Mouse (Mus musculus) embryo, embryonic 10 days (tissue): ENCODE results near the gene Ndufa5.

Experiments
- DNase-seq: peaks from one replicate; pipeline ENCODE4 v3.0.0-alpha.2; 2015; ENCODE audit warnings: low spot score

Gene Ndufa5

DNA sequence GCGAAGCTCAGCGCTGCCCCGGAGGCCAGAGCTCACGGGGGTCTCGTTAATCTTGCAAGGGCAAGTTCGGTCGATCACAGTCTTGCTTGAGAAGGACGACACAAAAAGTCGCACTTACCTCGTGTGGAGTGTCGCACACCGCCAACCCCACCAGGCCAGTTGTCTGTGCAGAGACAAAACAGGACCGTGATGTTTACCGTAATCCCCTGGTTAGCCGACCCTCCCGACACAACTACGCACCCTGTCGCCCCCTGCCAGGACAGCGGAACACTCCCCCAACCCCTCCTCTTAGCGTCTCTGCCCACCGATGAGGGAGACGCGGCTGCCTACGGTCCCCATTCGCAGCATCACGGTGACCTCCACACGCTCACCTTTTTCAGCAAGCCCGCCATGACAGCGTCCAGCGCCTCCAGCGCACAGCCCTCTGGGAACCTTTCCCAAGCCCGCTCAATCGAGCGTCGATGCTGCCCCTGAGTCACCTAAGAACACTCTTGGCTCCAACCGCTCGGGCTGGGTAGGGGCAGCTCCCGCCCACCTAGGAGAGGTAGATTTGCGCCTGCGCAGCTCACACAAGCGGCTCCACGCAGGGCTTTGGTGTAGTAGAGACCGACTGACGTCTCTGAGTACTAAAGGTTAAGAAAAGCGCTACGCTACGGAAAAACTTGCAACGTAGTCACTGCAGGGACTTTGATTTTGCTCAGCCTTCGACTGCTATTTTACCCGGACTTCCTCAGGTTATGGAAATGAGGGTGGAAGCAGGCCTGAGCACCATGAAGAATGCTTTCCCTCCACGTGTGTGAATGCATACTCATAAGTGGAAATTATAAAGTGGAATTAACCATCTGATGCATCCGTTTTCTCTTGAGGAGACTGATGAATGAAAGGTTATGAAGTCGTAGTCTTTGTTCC lies at the start of gene Ndufa5:
TSS of gene Ndufa5 (minus strand) at position 859 of the 909 bp plus-strand sequence.
- DNase-seq: peak; percentile 98

DNA sequence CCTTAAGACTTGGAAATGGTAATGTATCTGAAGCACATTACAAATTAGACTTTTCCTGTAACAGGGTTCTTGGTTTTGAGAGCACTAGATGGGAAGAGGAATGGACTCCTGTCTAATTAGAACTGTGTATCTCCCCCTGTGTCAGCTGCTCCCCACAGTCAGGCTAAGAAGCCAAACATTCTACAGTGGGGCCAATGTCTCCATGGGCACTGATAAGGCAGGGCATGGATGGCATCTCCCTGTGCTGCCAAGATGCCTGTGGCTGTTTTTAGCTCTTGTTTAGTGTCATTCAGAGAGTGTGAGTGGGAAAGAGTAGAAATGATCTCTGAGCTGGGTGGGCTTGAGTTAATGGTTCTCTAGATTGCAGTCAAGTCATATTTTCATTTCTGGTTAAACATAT lies 45.5 kb upstream of the Ndufa5 start:
- DNase-seq: no peak

- DNase-seq: no peak
Measured at GRCm38 (mm10) chr6:24572431-24572830, 44.6 kb upstream of the Ndufa5 start.

DNA sequence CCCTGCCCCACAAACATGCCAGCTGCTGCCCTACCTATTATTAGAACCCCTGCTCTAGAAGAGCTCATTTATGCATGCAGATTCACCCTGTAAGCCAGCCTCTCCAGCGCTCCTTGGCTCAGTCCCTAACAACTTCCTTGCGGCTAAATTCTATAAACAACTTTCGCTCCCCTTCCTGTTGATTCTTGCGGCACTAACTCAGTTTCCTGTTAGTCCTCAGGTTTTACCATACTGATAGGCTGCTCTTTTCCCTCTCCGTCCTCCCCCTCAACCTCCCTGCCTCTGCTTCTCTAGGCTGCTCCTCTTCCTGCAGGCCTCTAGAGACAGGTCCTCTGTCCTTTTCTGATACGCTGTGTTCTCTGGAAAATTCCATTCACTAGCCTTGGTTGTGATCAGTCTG lies 43.3 kb upstream of the Ndufa5 start:
- no peak for DNase-seq

GRCm38 (mm10) chr6:24570278-24570677 lies 42.5 kb upstream of the Ndufa5 start:
- DNase-seq: no peak

GRCm38 (mm10) chr6:24569711-24570110 lies 41.9 kb upstream of the Ndufa5 start:
- DNase-seq: no peak

DNA sequence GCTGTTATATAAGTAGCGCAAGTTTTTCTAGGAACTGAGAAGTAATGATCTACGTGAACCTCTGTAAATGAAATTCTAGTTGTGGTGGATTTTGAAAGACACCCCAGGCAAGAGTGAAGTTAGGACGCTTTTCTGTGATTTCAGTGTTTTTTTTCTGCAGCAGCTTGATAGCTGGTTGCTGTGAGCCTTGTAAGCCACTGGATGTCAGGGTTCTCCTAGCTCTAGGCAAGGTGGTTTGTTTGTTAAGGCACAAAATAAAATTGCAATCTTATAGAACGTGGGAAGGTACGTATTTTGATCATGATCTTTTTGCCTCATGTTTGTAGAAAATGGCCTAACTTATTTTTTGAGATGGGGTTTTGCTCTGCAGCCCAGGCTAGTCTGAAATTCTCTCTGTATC lies 41.1 kb upstream of the Ndufa5 start:
- no peak for DNase-seq

DNA sequence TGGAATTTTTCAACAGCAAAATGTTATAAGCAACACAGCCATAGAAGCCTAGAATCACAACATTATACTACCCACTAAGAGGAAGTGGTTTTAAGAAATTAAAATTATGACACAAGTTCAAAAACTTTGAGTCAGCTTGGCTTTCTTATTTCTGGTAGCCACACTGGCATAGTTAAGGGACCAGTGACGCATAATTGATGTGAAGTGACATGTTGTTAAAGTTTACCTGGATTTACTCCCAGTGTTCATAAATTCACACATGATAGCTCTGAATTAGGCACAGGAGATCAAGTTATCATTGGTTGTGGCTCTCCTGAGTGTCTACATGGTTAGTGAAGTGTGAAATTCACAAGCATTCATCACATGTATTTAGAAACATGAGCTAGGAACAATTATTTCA lies 37.1 kb upstream of the Ndufa5 start:
- DNase-seq: no peak

DNA sequence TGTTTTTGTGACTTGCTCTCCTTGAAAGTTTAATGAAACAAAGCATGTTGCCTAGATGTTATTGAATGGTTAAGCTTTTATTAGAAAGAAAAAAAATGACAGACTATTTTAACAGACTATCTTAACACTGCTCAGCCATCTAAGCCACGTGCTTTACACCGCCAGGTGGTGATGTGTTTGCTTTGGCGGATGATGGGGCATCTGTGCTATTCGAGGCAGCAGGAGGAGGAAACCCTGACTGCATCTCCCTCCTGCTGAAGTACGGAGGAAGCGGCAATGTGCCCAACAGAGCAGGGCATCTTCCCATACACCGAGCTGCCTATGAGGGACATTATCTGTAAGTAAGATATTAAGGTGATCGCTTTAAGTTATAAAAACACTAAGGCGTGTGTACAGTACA lies 36.3 kb upstream of the Ndufa5 start:
- no peak for DNase-seq

GRCm38 (mm10) chr6:24555488-24555887 lies 27.7 kb upstream of the Ndufa5 start:
- peak; percentile 28 for DNase-seq

- DNase-seq: no peak
Measured at GRCm38 (mm10) chr6:24554427-24555086, 26.7 kb upstream of the Ndufa5 start.

- DNase-seq: no peak
Measured at GRCm38 (mm10) chr6:24552046-24552445, 24.2 kb upstream of the Ndufa5 start.

DNA sequence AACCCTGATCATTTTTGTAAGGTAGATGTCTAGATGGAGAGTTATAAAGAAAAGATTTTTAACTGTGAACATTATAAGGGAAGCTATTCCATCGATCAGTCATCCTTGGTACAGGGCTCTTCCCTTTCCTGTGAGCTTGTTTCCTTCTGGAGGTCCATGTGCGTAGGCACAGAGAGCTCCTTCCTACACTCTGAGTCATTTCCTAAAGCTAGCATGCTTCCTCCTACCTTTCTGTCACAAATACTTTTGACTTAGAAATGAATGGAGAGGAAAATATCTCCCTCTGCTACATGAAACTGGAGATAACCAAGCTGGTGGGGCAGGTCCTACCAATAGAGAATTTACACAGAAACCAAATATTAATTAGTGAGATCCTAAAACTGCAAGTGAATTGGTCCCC lies 22.0 kb upstream of the Ndufa5 start:
- DNase-seq: no peak

GRCm38 (mm10) chr6:24546716-24547420 lies 19.1 kb upstream of the Ndufa5 start:
- DNase-seq: no peak

- no peak for DNase-seq
Measured at GRCm38 (mm10) chr6:24543119-24543591, 15.3 kb upstream of the Ndufa5 start.

- no peak for DNase-seq
Measured at GRCm38 (mm10) chr6:24542393-24542792, 14.6 kb upstream of the Ndufa5 start.

- no peak for DNase-seq
Measured at GRCm38 (mm10) chr6:24540106-24540505, 12.3 kb upstream of the Ndufa5 start.

- no peak for DNase-seq
Measured at GRCm38 (mm10) chr6:24538435-24538834, 10.6 kb upstream of the Ndufa5 start.

DNA sequence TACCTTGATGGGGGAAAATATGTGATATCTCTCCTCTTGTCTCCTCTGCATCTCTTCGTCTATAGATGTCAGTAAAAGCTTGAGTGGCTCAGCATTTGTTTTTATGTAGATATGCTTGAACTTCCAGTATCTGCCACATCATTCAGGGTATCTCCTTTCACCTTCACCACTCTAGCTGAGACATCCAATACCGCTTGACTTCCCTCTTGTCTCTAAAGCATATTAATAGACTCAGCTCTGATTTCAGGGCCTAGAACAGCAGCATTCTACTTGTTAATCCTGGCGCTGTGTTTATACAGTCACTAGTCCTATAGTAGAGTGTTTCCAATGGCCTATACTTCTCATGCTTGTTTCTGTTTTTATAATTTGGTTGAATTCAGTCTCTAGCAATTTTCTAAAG lies 5.0 kb upstream of the Ndufa5 start:
- DNase-seq: no peak

DNA sequence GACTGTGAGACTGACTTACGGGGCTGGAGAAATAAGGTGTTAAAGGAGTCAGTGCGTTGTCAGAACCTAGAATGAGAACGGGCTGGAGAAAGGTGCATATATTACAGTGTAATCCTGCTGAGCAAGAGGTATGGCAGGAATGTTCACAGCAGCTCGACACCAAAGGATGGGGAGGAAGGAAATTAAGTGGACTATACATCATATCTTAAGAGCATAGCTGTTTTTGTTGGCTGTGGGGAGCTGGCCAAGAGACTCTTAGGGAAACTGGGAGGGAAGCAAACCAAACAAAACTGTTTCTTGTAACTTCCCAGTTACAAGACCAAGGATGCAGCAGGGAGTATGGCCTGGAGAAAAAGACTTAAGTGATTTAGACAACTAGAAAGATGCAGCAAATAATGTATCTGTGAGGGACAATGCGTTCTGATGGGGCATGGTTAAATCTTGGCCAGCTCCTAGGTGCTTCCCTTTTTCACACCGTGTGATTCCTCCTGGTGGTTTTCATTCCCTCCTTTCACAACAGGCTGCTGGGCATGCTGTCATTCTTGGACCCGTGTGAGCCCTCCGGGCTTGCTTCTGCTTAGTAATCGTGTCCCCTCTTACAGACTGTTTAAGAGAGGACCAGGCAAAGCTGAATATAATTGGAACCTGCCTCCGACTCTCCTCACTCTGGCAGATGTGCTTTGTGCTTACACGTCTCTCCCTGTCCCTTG lies 3.1 kb upstream of the Ndufa5 start:
- DNase-seq: no peak

DNA sequence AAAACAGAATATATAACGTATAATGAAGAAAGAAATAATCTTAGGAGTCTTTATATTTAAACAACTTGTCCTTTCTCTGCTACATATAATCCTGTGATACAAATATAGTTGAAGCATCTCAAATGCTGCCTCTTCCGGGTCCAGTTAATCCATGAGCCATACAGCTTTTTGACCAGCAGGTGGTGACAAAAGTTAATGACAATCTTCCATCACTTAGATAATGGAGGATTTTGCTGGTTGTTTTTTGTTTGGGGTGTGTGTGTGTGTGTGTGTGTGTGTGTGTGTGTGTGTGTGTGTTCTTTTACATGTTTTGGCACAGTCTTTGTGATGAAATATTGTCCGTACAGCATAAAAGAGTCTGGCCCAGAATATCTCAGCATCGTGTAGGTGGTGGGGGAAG lies 2.4 kb upstream of the Ndufa5 start:
- peak; percentile 74 for DNase-seq

DNA sequence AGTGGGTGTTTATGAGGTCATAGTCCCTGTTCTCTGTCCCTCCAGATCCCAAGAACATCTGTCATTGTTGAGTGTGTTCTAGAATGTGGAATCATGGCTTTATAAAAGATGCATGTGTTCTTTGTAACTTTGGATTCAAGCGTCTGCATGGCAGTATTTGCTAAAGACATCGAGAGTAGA lies 141 bp upstream of the Ndufa5 start, which contains the start of gene Asb15:
TSS of gene Asb15 (plus strand) at position 81 of the 180 bp plus-strand sequence.
- no peak for DNase-seq
